8 mouse cellular contexts compared by ENCODE assay signal in the genomic region with DNA sequence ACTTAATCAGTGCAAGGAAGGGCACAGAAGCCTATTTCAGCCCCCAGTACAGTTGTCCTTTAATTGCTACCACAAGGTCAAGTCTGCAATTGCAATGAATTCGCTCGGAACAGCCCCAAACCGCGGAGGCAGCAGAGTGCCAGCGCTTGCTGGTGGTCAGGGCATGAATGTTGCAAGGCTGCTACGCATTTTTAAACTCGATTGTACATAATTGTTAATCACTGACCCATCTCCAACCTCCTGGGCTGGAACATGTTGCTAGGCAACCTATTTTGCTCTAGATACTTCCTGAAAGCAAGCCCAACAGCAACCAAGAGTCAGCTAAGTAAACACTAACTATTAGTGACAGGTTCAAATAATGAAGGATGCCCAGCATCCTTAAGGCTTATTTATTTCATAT.
DNase-seq lines count a peak whose midpoint lies in the region; ATAC-seq lines count a peak whose summit lies in the region.

No protein-coding gene starts in this region.

- no peaks in the 10 kb centered on the region for H3K9me3 ChIP-seq in hindbrain, embryonic 11.5 days (ENCODE audit: control insufficient read depth, low read length)

- no peaks in the 10 kb centered on the region for H3K36me3 ChIP-seq in hindbrain, embryonic 11.5 days (ENCODE audit: control insufficient read depth, insufficient read depth, low read length)

- peak; percentile 60 for ATAC-seq in hindbrain, embryonic 11.5 days (ENCODE audit: low FRiP score)
- ATAC-seq in megakaryocyte, adult 5-6 weeks (ENCODE audit: poor library complexity, severe bottlenecking), result peak; percentile 46

- DNase-seq in adrenal gland, adult (ENCODE audit: inconsistent age in 2 of 2, low spot score in 1 of 2), result peak; percentile 64 to 86
- DNase-seq in adrenal gland, postnatal 4 days (ENCODE audit: low spot score in 2 of 2), result no peak
- DNase-seq in adrenal gland, postnatal 36 days, result peak; percentile 54 to 71
- peak; percentile 51 for DNase-seq in hindbrain, embryonic 11.5 days (ENCODE audit: low spot score)
- DNase-seq in gastrocnemius, postnatal 10 days, result no peak
- DNase-seq in thymus, postnatal 36 days, result no peak
- no peak for DNase-seq in layer of hippocampus, adult 8-10 months (ENCODE audit: low spot score in 2 of 2)

- no peak overlapping the region for H3K9ac ChIP-seq in hindbrain, embryonic 11.5 days (ENCODE audit: low read depth, low read length)

- WGBS in hindbrain, embryonic 11.5 days, result 21% methylated on average over 7 of the region's 7 CpGs

- no peak overlapping the region for H3K4me3 ChIP-seq in hindbrain, embryonic 11.5 days (ENCODE audit: low read depth, low read length)

- H3K27ac ChIP-seq in hindbrain, embryonic 11.5 days (ENCODE audit: low read depth, low read length), result no peak overlapping the region

- H3K4me1 ChIP-seq in hindbrain, embryonic 11.5 days (replicated peaks; ENCODE audit: control insufficient read depth, insufficient read depth, low read length), result peaks cover 15% of the 10 kb centered on the region

- peaks cover 3% of the 10 kb centered on the region; the same call in 1 of the 2 replicates for H3K27me3 ChIP-seq in hindbrain, embryonic 11.5 days (ENCODE audit: control insufficient read depth, insufficient read depth, low read length)

- 0 out of 2 replicates have a peak overlapping the region, but pooled peaks have one; percentile 9 for H3K4me2 ChIP-seq in hindbrain, embryonic 11.5 days (replicated peaks; ENCODE audit: low read depth, low read length)

Comparison
In these comparisons a context has a peak if more than half of its experiments do, and no peak if none do; other contexts are left out.
1. DNase-seq: peak in adrenal gland, adult (2 of 2), adrenal gland, postnatal 36 days (2 of 2) and hindbrain, embryonic 11.5 days (single experiment); none in adrenal gland, postnatal 4 days (0 of 2), gastrocnemius, postnatal 10 days (single experiment), thymus, postnatal 36 days (0 of 2) and layer of hippocampus, adult 8-10 months (0 of 2).